Mouse (Mus musculus) layer of hippocampus, adult 9-10 months (tissue): ENCODE results near the gene Sorbs2.

Source experiments
- DNase-seq: peaks from one replicate; pipeline ENCODE4 v3.0.0; 2022; ENCODE audit warnings: low spot score

Gene Sorbs2

GRCm38 (mm10) chr8:45682845-45683383 lies 175.3 kb downstream of the Sorbs2 start:
- DNase-seq: no peak

GRCm38 (mm10) chr8:45687942-45688695 lies 180.5 kb downstream of the Sorbs2 start:
- no peak for DNase-seq

- no peak for DNase-seq
Measured at GRCm38 (mm10) chr8:45689611-45690207, 182.1 kb downstream of the Sorbs2 start.

- DNase-seq: no peak
Measured at GRCm38 (mm10) chr8:45700100-45700499, 192.5 kb downstream of the Sorbs2 start.

- no peak for DNase-seq
Measured at GRCm38 (mm10) chr8:45703700-45704101, 196.1 kb downstream of the Sorbs2 start.

- DNase-seq: no peak
Measured at GRCm38 (mm10) chr8:45709098-45709497, 201.5 kb downstream of the Sorbs2 start.

- no peak for DNase-seq
Measured at GRCm38 (mm10) chr8:45709734-45710133, 202.1 kb downstream of the Sorbs2 start.

GRCm38 (mm10) chr8:45712610-45713009 lies 205.0 kb downstream of the Sorbs2 start:
- no peak for DNase-seq

GRCm38 (mm10) chr8:45714806-45715205 lies 207.2 kb downstream of the Sorbs2 start:
- no peak for DNase-seq

GRCm38 (mm10) chr8:45715330-45716027 lies 207.9 kb downstream of the Sorbs2 start:
- peak; percentile 52 for DNase-seq

GRCm38 (mm10) chr8:45719776-45720175 lies 212.2 kb downstream of the Sorbs2 start:
- DNase-seq: no peak

GRCm38 (mm10) chr8:45724204-45724603 lies 216.6 kb downstream of the Sorbs2 start:
- DNase-seq: no peak

GRCm38 (mm10) chr8:45725321-45725720 lies 217.7 kb downstream of the Sorbs2 start:
- peak; percentile 44 for DNase-seq

- DNase-seq: no peak
Measured at GRCm38 (mm10) chr8:45729850-45730382, 222.3 kb downstream of the Sorbs2 start.

- no peak for DNase-seq
Measured at GRCm38 (mm10) chr8:45730795-45731194, 223.2 kb downstream of the Sorbs2 start.

GRCm38 (mm10) chr8:45734071-45734470 lies 226.5 kb downstream of the Sorbs2 start:
- DNase-seq: no peak

- no peak for DNase-seq
Measured at GRCm38 (mm10) chr8:45737266-45737665, 229.7 kb downstream of the Sorbs2 start.

GRCm38 (mm10) chr8:45743326-45743725 lies 235.7 kb downstream of the Sorbs2 start:
- no peak for DNase-seq

- DNase-seq: no peak
Measured at GRCm38 (mm10) chr8:45743739-45744138, 236.2 kb downstream of the Sorbs2 start.

- no peak for DNase-seq
Measured at GRCm38 (mm10) chr8:45751512-45752502, 244.2 kb downstream of the Sorbs2 start.

GRCm38 (mm10) chr8:45755482-45755881 lies 247.9 kb downstream of the Sorbs2 start:
- no peak for DNase-seq
